Mouse (Mus musculus) lung, postnatal 25 days (tissue): ENCODE data around the gene Ubox5.
A peak's percentile ranks its signal among the peaks of the same experiment; 100 is the strongest.
"Not testable (repeated sequence)": the region's sequence is repeated elsewhere in the genome, so short reads cannot be mapped to it uniquely, and the experiment has no call there.

Source experiments
- DNase-seq: peaks from one replicate; pipeline ENCODE4 v3.0.0; 2022; ENCODE audit warnings: low spot score

Gene Ubox5

GRCm38 (mm10) chr2:130577021-130577420 lies 52.8 kb downstream of the Ubox5 start:
- no peak for DNase-seq

GRCm38 (mm10) chr2:130576564-130576963 lies 53.3 kb downstream of the Ubox5 start:
- DNase-seq: not testable (repeated sequence)

- no peak for DNase-seq
These were observed 54.0 kb downstream of the Ubox5 start, which contains the start of gene Oxt for GRCm38 (mm10) chr2:130575873-130576272. TSS of gene Oxt (plus strand) at chr2:130576173.

GRCm38 (mm10) chr2:130574960-130575359 lies 54.9 kb downstream of the Ubox5 start:
- no peak for DNase-seq

- DNase-seq: no peak
These were observed 59.9 kb downstream of the Ubox5 start for GRCm38 (mm10) chr2:130569926-130570325.

GRCm38 (mm10) chr2:130568921-130569320 lies 60.9 kb downstream of the Ubox5 start:
- DNase-seq: no peak

GRCm38 (mm10) chr2:130564983-130565382 lies 64.9 kb downstream of the Ubox5 start:
- no peak for DNase-seq

GRCm38 (mm10) chr2:130564063-130564462 lies 65.8 kb downstream of the Ubox5 start:
- DNase-seq: no peak

GRCm38 (mm10) chr2:130563212-130564055 lies 66.4 kb downstream of the Ubox5 start, which contains the start of gene Mrps26:
TSS of gene Mrps26 (plus strand) at chr2:130563742.
- DNase-seq: peak; percentile 95

- no peak for DNase-seq
These were observed 71.8 kb downstream of the Ubox5 start for GRCm38 (mm10) chr2:130558015-130558414.

- no peak for DNase-seq
These were observed 72.4 kb downstream of the Ubox5 start for GRCm38 (mm10) chr2:130557462-130557861.

GRCm38 (mm10) chr2:130556292-130556691 lies 73.5 kb downstream of the Ubox5 start:
- no peak for DNase-seq

- DNase-seq: no peak
These were observed 75.0 kb downstream of the Ubox5 start for GRCm38 (mm10) chr2:130554841-130555240.

GRCm38 (mm10) chr2:130546957-130547356 lies 82.9 kb downstream of the Ubox5 start:
- DNase-seq: no peak

GRCm38 (mm10) chr2:130540266-130540665 lies 89.6 kb downstream of the Ubox5 start:
- DNase-seq: no peak
